Mouse (Mus musculus): Measurements from ENCODE around the gene Atp8b3. TPM values are rescaled to one million over a fixed set of nuclear protein-coding genes. Genes with fewer than 3 reads are reported as not detected.
A peak's percentile ranks its signal among the peaks of the same experiment; 100 is the strongest.

The Atp8b3 gene
- polyA plus RNA-seq, 1 experiment from 2014 or later: 0.84 TPM

- H3K4me1 ChIP-seq (ENCODE audit: control insufficient read depth, insufficient read depth, low read length): peaks cover 2% of the 10 kb centered on the region; the same call in 1 of the 2 replicates
- no peak overlapping the region for H3K27ac ChIP-seq (ENCODE audit: low read depth, low read length)
- no peaks in the 10 kb centered on the region for H3K9me3 ChIP-seq (ENCODE audit: control insufficient read depth, low read length)
- DNase-seq (ENCODE audit: low spot score) (no peak), ATAC-seq (ENCODE audit: insufficient read depth, low FRiP score, low TSS enrichment) (no peak)
- WGBS: under 1% methylated on average over 7 of the region's 7 CpGs
- H3K9ac ChIP-seq (ENCODE audit: low read length): no peak overlapping the region
- peaks cover 88% of the 10 kb centered on the region for H3K27me3 ChIP-seq (ENCODE audit: control insufficient read depth, insufficient read depth, low read length)
- H3K36me3 ChIP-seq (ENCODE audit: control insufficient read depth, insufficient read depth, low read length): no peaks in the 10 kb centered on the region
- H3K4me2 ChIP-seq (ENCODE audit: low read depth): no peak overlapping the region
- no peak overlapping the region for H3K4me3 ChIP-seq (ENCODE audit: low read depth, low read length)
Measured at GRCm38 (mm10) chr10:80502291-80502690, 36.6 kb downstream of the Atp8b3 start.

- H3K27ac ChIP-seq (ENCODE audit: low read depth, low read length): peak overlapping the region; percentile 4; the same call in 1 of the 2 replicates
- WGBS: 0% methylated on average over 20 of the region's 20 CpGs
- no peak for DNase-seq (ENCODE audit: low spot score)
- peak overlapping the region; percentile 38 for H3K4me3 ChIP-seq (ENCODE audit: low read depth, low read length)
- no peak for ATAC-seq (ENCODE audit: insufficient read depth, low FRiP score, low TSS enrichment)
- no peak overlapping the region; the same call in 1 of the 2 replicates for H3K9ac ChIP-seq (ENCODE audit: low read length)
- 0 out of 2 replicates have a peak overlapping the region, but pooled peaks have one; percentile 49 for H3K4me2 ChIP-seq (ENCODE audit: low read depth)
- H3K36me3 ChIP-seq (ENCODE audit: control insufficient read depth, insufficient read depth, low read length): no peaks in the 10 kb centered on the region
- peaks cover 100% of the 10 kb centered on the region for H3K27me3 ChIP-seq (ENCODE audit: control insufficient read depth, insufficient read depth, low read length)
- no peaks in the 10 kb centered on the region for H3K9me3 ChIP-seq (ENCODE audit: control insufficient read depth, low read length)
- peaks cover 10% of the 10 kb centered on the region for H3K4me1 ChIP-seq (ENCODE audit: control insufficient read depth, insufficient read depth, low read length)
Measured at GRCm38 (mm10) chr10:80496421-80496820, 42.5 kb downstream of the Atp8b3 start.

GRCm38 (mm10) chr10:80495901-80496300, 43.0 kb downstream of the Atp8b3 start:
- H3K4me1 ChIP-seq (ENCODE audit: control insufficient read depth, insufficient read depth, low read length): peaks cover 10% of the 10 kb centered on the region
- H3K36me3 ChIP-seq (ENCODE audit: control insufficient read depth, insufficient read depth, low read length): no peaks in the 10 kb centered on the region
- ATAC-seq (ENCODE audit: insufficient read depth, low FRiP score, low TSS enrichment): no peak
- H3K4me3 ChIP-seq (ENCODE audit: low read depth, low read length): peak overlapping the region; percentile 38
- peak overlapping the region; percentile 39 for H3K9ac ChIP-seq (ENCODE audit: low read length)
- peak overlapping the region; percentile 49 for H3K4me2 ChIP-seq (ENCODE audit: low read depth)
- under 1% methylated on average over 35 of the region's 35 CpGs for WGBS
- H3K27me3 ChIP-seq (ENCODE audit: control insufficient read depth, insufficient read depth, low read length): peaks cover 100% of the 10 kb centered on the region
- no peaks in the 10 kb centered on the region for H3K9me3 ChIP-seq (ENCODE audit: control insufficient read depth, low read length)
- DNase-seq (ENCODE audit: low spot score): no peak
- H3K27ac ChIP-seq (ENCODE audit: low read depth, low read length): peak overlapping the region; percentile 34

- Histone ChIP-seq H3K4me2 (ENCODE audit: low read depth) (peak within 1 kb of the TSS; percentile 49), H3K27me3 (ENCODE audit: control insufficient read depth, insufficient read depth, low read length) (peaks cover 100% of the 10 kb centered on the region), H3K27ac (ENCODE audit: low read depth, low read length) (peak within 1 kb of the TSS; percentile 34; the same call in 1 of the 2 replicates), H3K4me3 (ENCODE audit: low read depth, low read length) (peak within 1 kb of the TSS; percentile 38), H3K4me1 (ENCODE audit: control insufficient read depth, insufficient read depth, low read length) (peaks cover 10% of the 10 kb centered on the region), H3K9me3 (ENCODE audit: control insufficient read depth, low read length) (no peaks in the 10 kb centered on the region), H3K9ac (ENCODE audit: low read length) (peak within 1 kb of the TSS; percentile 39), H3K36me3 (ENCODE audit: control insufficient read depth, insufficient read depth, low read length) (no peaks in the 10 kb centered on the region)
- no peak for ATAC-seq (ENCODE audit: insufficient read depth, low FRiP score, low TSS enrichment)
- WGBS: under 1% methylated on average over 30 of the region's 42 CpGs
- peak; percentile 68 for DNase-seq (ENCODE audit: low spot score)
Measured at GRCm38 (mm10) chr10:80494732-80495131, 44.2 kb downstream of the Atp8b3 start, which contains the start of gene Onecut3. Gene Onecut3 (plus strand): TSS chr10:80494835.

GRCm38 (mm10) chr10:80490051-80490450, 48.9 kb downstream of the Atp8b3 start:
- H3K36me3 ChIP-seq (ENCODE audit: control insufficient read depth, insufficient read depth, low read length): no peaks in the 10 kb centered on the region
- 0 out of 2 replicates have a peak overlapping the region, but pooled peaks have one; percentile 7 for H3K4me2 ChIP-seq (ENCODE audit: low read depth)
- DNase-seq (ENCODE audit: low spot score) (no peak), ATAC-seq (ENCODE audit: insufficient read depth, low FRiP score, low TSS enrichment) (no peak)
- no peaks in the 10 kb centered on the region for H3K9me3 ChIP-seq (ENCODE audit: control insufficient read depth, low read length)
- no peak overlapping the region for H3K4me3 ChIP-seq (ENCODE audit: low read depth, low read length)
- H3K9ac ChIP-seq (ENCODE audit: low read length): no peak overlapping the region
- no peak overlapping the region for H3K27ac ChIP-seq (ENCODE audit: low read depth, low read length)
- H3K4me1 ChIP-seq (ENCODE audit: control insufficient read depth, insufficient read depth, low read length): peaks cover 3% of the 10 kb centered on the region; the same call in 1 of the 2 replicates
- H3K27me3 ChIP-seq (ENCODE audit: control insufficient read depth, insufficient read depth, low read length): peaks cover 85% of the 10 kb centered on the region
- 0% methylated on average over 20 of the region's 22 CpGs for WGBS

GRCm38 (mm10) chr10:80486862-80487379, 52.0 kb downstream of the Atp8b3 start:
- no peak for ATAC-seq (ENCODE audit: insufficient read depth, low FRiP score, low TSS enrichment)
- H3K36me3 ChIP-seq (ENCODE audit: control insufficient read depth, insufficient read depth, low read length): no peaks in the 10 kb centered on the region
- H3K9ac ChIP-seq (ENCODE audit: low read length): no peak overlapping the region
- no peak for DNase-seq (ENCODE audit: low spot score)
- H3K4me3 ChIP-seq (ENCODE audit: low read depth, low read length): no peak overlapping the region
- H3K4me2 ChIP-seq (ENCODE audit: low read depth): no peak overlapping the region
- 69% methylated on average over 7 of the region's 7 CpGs for WGBS
- H3K9me3 ChIP-seq (ENCODE audit: control insufficient read depth, low read length): no peaks in the 10 kb centered on the region
- no peaks in the 10 kb centered on the region for H3K4me1 ChIP-seq (ENCODE audit: control insufficient read depth, insufficient read depth, low read length)
- peaks cover 79% of the 10 kb centered on the region for H3K27me3 ChIP-seq (ENCODE audit: control insufficient read depth, insufficient read depth, low read length)
- no peak overlapping the region for H3K27ac ChIP-seq (ENCODE audit: low read depth, low read length)

GRCm38 (mm10) chr10:80481002-80481401, 57.9 kb downstream of the Atp8b3 start:
- peaks cover 48% of the 10 kb centered on the region for H3K27me3 ChIP-seq (ENCODE audit: control insufficient read depth, insufficient read depth, low read length)
- no peaks in the 10 kb centered on the region for H3K4me1 ChIP-seq (ENCODE audit: control insufficient read depth, insufficient read depth, low read length)
- no peaks in the 10 kb centered on the region for H3K9me3 ChIP-seq (ENCODE audit: control insufficient read depth, low read length)
- H3K36me3 ChIP-seq (ENCODE audit: control insufficient read depth, insufficient read depth, low read length): no peaks in the 10 kb centered on the region
- H3K27ac ChIP-seq (ENCODE audit: low read depth, low read length): no peak overlapping the region
- DNase-seq (ENCODE audit: low spot score): no peak
- H3K9ac ChIP-seq (ENCODE audit: low read length): no peak overlapping the region
- H3K4me2 ChIP-seq (ENCODE audit: low read depth): no peak overlapping the region
- no peak for ATAC-seq (ENCODE audit: insufficient read depth, low FRiP score, low TSS enrichment)
- 14% methylated on average over 5 of the region's 5 CpGs for WGBS
- H3K4me3 ChIP-seq (ENCODE audit: low read depth, low read length): no peak overlapping the region

GRCm38 (mm10) chr10:80478531-80478930, 60.4 kb downstream of the Atp8b3 start:
- Histone ChIP-seq H3K9me3 (ENCODE audit: control insufficient read depth, low read length) (no peaks in the 10 kb centered on the region), H3K9ac (ENCODE audit: low read length) (no peak overlapping the region; the same call in 1 of the 2 replicates), H3K4me2 (ENCODE audit: low read depth) (no peak overlapping the region), H3K4me1 (ENCODE audit: control insufficient read depth, insufficient read depth, low read length) (no peaks in the 10 kb centered on the region), H3K27me3 (ENCODE audit: control insufficient read depth, insufficient read depth, low read length) (peaks cover 26% of the 10 kb centered on the region), H3K4me3 (ENCODE audit: low read depth, low read length) (no peak overlapping the region), H3K27ac (ENCODE audit: low read depth, low read length) (no peak overlapping the region), H3K36me3 (ENCODE audit: control insufficient read depth, insufficient read depth, low read length) (no peaks in the 10 kb centered on the region)
- 73% methylated on average over 5 of the region's 5 CpGs for WGBS
- no peak for ATAC-seq (ENCODE audit: insufficient read depth, low FRiP score, low TSS enrichment)
- DNase-seq (ENCODE audit: low spot score): no peak

GRCm38 (mm10) chr10:80475290-80475959, 63.5 kb downstream of the Atp8b3 start:
- Histone ChIP-seq H3K9me3 (ENCODE audit: control insufficient read depth, low read length) (no peaks in the 10 kb centered on the region), H3K4me2 (ENCODE audit: low read depth) (peak overlapping the region; percentile 48), H3K4me1 (ENCODE audit: control insufficient read depth, insufficient read depth, low read length) (no peaks in the 10 kb centered on the region), H3K4me3 (ENCODE audit: low read depth, low read length) (peak overlapping the region; percentile 36), H3K27ac (ENCODE audit: low read depth, low read length) (peak overlapping the region; percentile 34), H3K36me3 (ENCODE audit: control insufficient read depth, insufficient read depth, low read length) (no peaks in the 10 kb centered on the region), H3K27me3 (ENCODE audit: control insufficient read depth, insufficient read depth, low read length) (peaks cover 20% of the 10 kb centered on the region), H3K9ac (ENCODE audit: low read length) (peak overlapping the region; percentile 42)
- under 1% methylated on average over 57 of the region's 58 CpGs for WGBS
- DNase-seq (ENCODE audit: low spot score) (peak; percentile 93), ATAC-seq (ENCODE audit: insufficient read depth, low FRiP score, low TSS enrichment) (peak; percentile 83)
